Mouse (Mus musculus): ENCODE results near the gene Iah1. TPM values are rescaled to one million over a fixed set of nuclear protein-coding genes. Genes with fewer than 3 reads are reported as not detected.

The Iah1 gene
- 92.3 and 92.6 TPM in 2 replicates for polyA plus RNA-seq (2015; fragmentation: Nextera tagmentation; extraction: Ambion mirVana)

- Histone ChIP-seq H3K4me3 (ENCODE audit: low read length) (peak within 1 kb of the TSS; percentile 77), H3K27me3 (ENCODE audit: insufficient read depth, low read length) (no peaks in the 10 kb centered on the region), H3K27ac (ENCODE audit: low read length) (peak within 1 kb of the TSS; percentile 82), H3K4me1 (ENCODE audit: insufficient read depth, low read length) (peaks cover 6% of the 10 kb centered on the region; the same call in 1 of the 2 replicates), H3K9me3 (ENCODE audit: low read length) (no peaks in the 10 kb centered on the region), H3K9ac (replicated peaks; ENCODE audit: low read length) (peak within 1 kb of the TSS; percentile 84), H3K4me2 (replicated peaks; ENCODE audit: low read depth, low read length) (peak within 1 kb of the TSS; percentile 72), H3K36me3 (ENCODE audit: insufficient read depth, low read length) (peaks cover 31% of the 10 kb centered on the region)
- ATAC-seq (ENCODE audit: low FRiP score, low TSS enrichment): peak; percentile 95
- WGBS: 2% methylated on average over 59 of the region's 59 CpGs
Observed at GRCm38 (mm10) chr12:21315923-21316868, at the start of gene Iah1. Gene Iah1, plus strand, starts transcription at chr12:21316389.

GRCm38 (mm10) chr12:21266784-21267098 lies 49.4 kb upstream of the Iah1 start:
- no peak overlapping the region for H3K27ac ChIP-seq (ENCODE audit: low read length)
- peaks cover 57% of the 10 kb centered on the region for H3K36me3 ChIP-seq (ENCODE audit: insufficient read depth, low read length)

GRCm38 (mm10) chr12:21268083-21268616 lies 48.0 kb upstream of the Iah1 start:
- Histone ChIP-seq H3K4me3 (ENCODE audit: low read length) (no peak overlapping the region), H3K9me3 (ENCODE audit: low read length) (no peaks in the 10 kb centered on the region), H3K27me3 (ENCODE audit: insufficient read depth, low read length) (no peaks in the 10 kb centered on the region), H3K4me1 (ENCODE audit: insufficient read depth, low read length) (peaks cover 5% of the 10 kb centered on the region), H3K27ac (ENCODE audit: low read length) (no peak overlapping the region), H3K4me2 (replicated peaks; ENCODE audit: low read depth, low read length) (no peak overlapping the region), H3K36me3 (ENCODE audit: insufficient read depth, low read length) (peaks cover 54% of the 10 kb centered on the region), H3K9ac (replicated peaks; ENCODE audit: low read length) (no peak overlapping the region)
- 95% methylated on average over 8 of the region's 8 CpGs for WGBS
- ATAC-seq (ENCODE audit: low FRiP score, low TSS enrichment): no peak

More at GRCm38 (mm10) chr12:21266784-21267098, 49.4 kb upstream of the Iah1 start:
- no peak overlapping the region for H3K4me2 ChIP-seq (replicated peaks; ENCODE audit: low read depth, low read length)
- H3K4me3 ChIP-seq (ENCODE audit: low read length): no peak overlapping the region
- H3K4me1 ChIP-seq (ENCODE audit: insufficient read depth, low read length): peaks cover 5% of the 10 kb centered on the region
- H3K9me3 ChIP-seq (ENCODE audit: low read length): no peaks in the 10 kb centered on the region
- ATAC-seq (ENCODE audit: low FRiP score, low TSS enrichment): no peak
- 87% methylated on average over 2 of the region's 2 CpGs for WGBS
- no peaks in the 10 kb centered on the region for H3K27me3 ChIP-seq (ENCODE audit: insufficient read depth, low read length)
- no peak overlapping the region for H3K9ac ChIP-seq (replicated peaks; ENCODE audit: low read length)

- Histone ChIP-seq H3K9me3 (ENCODE audit: low read length) (no peaks in the 10 kb centered on the region), H3K27me3 (ENCODE audit: insufficient read depth, low read length) (no peaks in the 10 kb centered on the region), H3K36me3 (ENCODE audit: insufficient read depth, low read length) (peaks cover 25% of the 10 kb centered on the region), H3K4me1 (ENCODE audit: insufficient read depth, low read length) (no peaks in the 10 kb centered on the region), H3K4me2 (replicated peaks; ENCODE audit: low read depth, low read length) (no peak overlapping the region), H3K4me3 (ENCODE audit: low read length) (no peak overlapping the region), H3K9ac (replicated peaks; ENCODE audit: low read length) (no peak overlapping the region), H3K27ac (ENCODE audit: low read length) (no peak overlapping the region)
- ATAC-seq (ENCODE audit: low FRiP score, low TSS enrichment): no peak
- 84% methylated on average over 7 of the region's 7 CpGs for WGBS
Observed at GRCm38 (mm10) chr12:21274446-21274845, 41.7 kb upstream of the Iah1 start.

DNA sequence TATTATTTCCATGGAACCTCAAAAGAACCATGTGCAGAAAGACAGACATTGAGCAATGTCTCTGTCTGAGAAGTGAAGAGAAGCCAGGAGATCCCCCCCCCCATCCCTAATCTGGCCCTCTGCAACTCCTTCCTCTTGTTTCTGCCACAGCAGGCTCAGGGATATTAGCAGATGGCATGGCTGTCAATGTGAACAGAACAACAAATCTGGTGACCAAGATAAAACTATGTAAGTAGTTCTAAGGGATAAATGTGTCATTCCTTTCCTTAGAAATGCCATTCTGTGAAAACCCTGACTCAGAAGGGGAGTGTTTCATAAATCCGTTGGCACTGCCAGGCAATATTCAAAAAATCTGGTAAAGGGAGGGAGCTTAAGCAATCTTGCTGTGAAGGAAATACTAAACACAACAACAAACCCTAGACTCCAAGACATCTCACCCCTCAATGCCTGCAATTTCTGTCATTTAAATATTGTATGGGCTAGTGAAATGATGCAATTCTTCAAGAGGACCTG lies 38.8 kb upstream of the Iah1 start:
- 75% methylated on average over 1 of the region's 1 CpGs for WGBS
- H3K9me3 ChIP-seq (ENCODE audit: low read length): no peaks in the 10 kb centered on the region

GRCm38 (mm10) chr12:21284761-21285441 lies 31.3 kb upstream of the Iah1 start, which contains the start of gene Cpsf3:
Gene Cpsf3, plus strand, starts transcription at chr12:21285391.
- H3K27ac ChIP-seq (ENCODE audit: low read length): peak within 1 kb of the TSS; percentile 88
- 60% methylated on average over 11 of the region's 11 CpGs for WGBS
- ATAC-seq (ENCODE audit: low FRiP score, low TSS enrichment): no peak
- peaks cover 12% of the 10 kb centered on the region for H3K4me1 ChIP-seq (ENCODE audit: insufficient read depth, low read length)
- H3K9me3 ChIP-seq (ENCODE audit: low read length): no peaks in the 10 kb centered on the region
- H3K36me3 ChIP-seq (ENCODE audit: insufficient read depth, low read length): no peaks in the 10 kb centered on the region
- no peaks in the 10 kb centered on the region for H3K27me3 ChIP-seq (ENCODE audit: insufficient read depth, low read length)
- H3K4me2 ChIP-seq (replicated peaks; ENCODE audit: low read depth, low read length): peak within 1 kb of the TSS; percentile 85
- H3K9ac ChIP-seq (replicated peaks; ENCODE audit: low read length): peak within 1 kb of the TSS; percentile 89
- peak within 1 kb of the TSS; percentile 76 for H3K4me3 ChIP-seq (ENCODE audit: low read length)

More for the DNA sequence above, 38.8 kb upstream of the Iah1 start:
- Histone ChIP-seq H3K27ac (ENCODE audit: low read length) (no peak overlapping the region), H3K27me3 (ENCODE audit: insufficient read depth, low read length) (no peaks in the 10 kb centered on the region), H3K9ac (replicated peaks; ENCODE audit: low read length) (no peak overlapping the region), H3K4me3 (ENCODE audit: low read length) (no peak overlapping the region), H3K4me1 (ENCODE audit: insufficient read depth, low read length) (no peaks in the 10 kb centered on the region), H3K4me2 (replicated peaks; ENCODE audit: low read depth, low read length) (no peak overlapping the region), H3K36me3 (ENCODE audit: insufficient read depth, low read length) (peaks cover 8% of the 10 kb centered on the region; the same call in 1 of the 2 replicates)
- ATAC-seq (ENCODE audit: low FRiP score, low TSS enrichment): no peak

DNA sequence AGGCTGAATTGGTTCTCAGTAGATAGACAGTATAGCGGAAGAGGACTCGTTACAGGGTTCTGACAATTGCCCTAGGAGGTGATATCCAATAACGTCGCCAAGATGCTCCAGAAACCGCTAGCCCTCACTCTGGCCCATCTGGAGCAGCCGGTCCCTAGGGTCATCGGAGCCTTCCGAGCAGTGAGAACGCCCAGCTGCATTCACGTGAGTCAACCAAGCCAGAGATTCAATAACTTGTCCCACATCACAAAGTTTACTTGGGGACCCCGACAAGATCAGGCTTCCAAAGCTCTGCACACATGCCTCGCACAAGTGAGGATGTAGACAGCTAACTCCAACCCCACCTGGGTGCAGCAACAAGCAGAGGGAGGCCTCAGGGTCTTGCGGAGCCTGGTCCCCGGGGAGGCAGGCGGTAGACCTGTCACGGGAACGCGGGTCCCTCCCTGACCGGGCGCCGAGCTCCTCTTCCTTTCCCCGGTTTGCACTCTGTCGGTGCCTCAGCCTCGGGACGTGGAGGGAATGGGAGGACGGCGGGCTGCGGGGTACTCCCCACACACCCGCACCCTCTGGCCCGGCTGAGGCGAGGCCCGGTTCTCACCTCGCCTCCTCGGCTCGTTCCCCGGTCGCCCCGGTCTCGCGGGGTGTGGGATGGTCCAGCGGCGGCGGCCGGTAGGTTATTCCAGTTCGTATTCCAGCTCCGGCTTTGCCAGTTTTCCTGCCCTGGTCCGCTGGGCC lies 30.5 kb upstream of the Iah1 start:
- Histone ChIP-seq H3K4me1 (ENCODE audit: insufficient read depth, low read length) (peaks cover 12% of the 10 kb centered on the region), H3K4me2 (replicated peaks; ENCODE audit: low read depth, low read length) (peak overlapping the region; percentile 85), H3K4me3 (ENCODE audit: low read length) (peak overlapping the region; percentile 76), H3K9me3 (ENCODE audit: low read length) (no peaks in the 10 kb centered on the region), H3K9ac (replicated peaks; ENCODE audit: low read length) (peak overlapping the region; percentile 89), H3K27ac (ENCODE audit: low read length) (peak overlapping the region; percentile 83), H3K36me3 (ENCODE audit: insufficient read depth, low read length) (peaks cover 3% of the 10 kb centered on the region; the same call in 1 of the 2 replicates), H3K27me3 (ENCODE audit: insufficient read depth, low read length) (no peaks in the 10 kb centered on the region)
- ATAC-seq (ENCODE audit: low FRiP score, low TSS enrichment): peak; percentile 88
- WGBS: under 1% methylated on average over 47 of the region's 47 CpGs

DNA sequence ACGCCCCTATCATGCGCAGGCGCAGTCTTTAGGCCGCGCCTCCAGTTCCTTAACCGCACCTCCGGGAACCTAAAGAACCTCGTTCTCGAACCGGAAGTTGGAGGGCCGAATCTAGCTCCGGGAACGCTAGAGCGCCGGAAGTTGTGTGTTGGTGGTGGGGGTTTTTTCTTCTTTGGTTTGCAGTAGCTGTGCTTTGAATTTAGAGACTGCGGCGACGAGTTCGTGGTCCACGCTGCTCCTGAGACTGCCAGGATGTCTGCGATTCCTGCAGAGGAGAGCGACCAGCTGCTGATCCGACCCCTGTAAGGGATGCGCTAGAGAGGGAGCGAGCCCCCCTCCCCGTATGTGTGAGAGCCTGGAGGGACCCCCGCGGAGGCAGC lies 30.0 kb upstream of the Iah1 start, which contains the start of gene Itgb1bp1:
Gene Itgb1bp1, minus strand, starts transcription at position 42 of the 380 bp plus-strand sequence.
- H3K27ac ChIP-seq (ENCODE audit: low read length): peak within 1 kb of the TSS; percentile 88
- H3K36me3 ChIP-seq (ENCODE audit: insufficient read depth, low read length): peaks cover 5% of the 10 kb centered on the region
- ATAC-seq (ENCODE audit: low FRiP score, low TSS enrichment): peak; percentile 97
- peaks cover 12% of the 10 kb centered on the region for H3K4me1 ChIP-seq (ENCODE audit: insufficient read depth, low read length)
- 0% methylated on average over 28 of the region's 28 CpGs for WGBS
- peak within 1 kb of the TSS; percentile 85 for H3K4me2 ChIP-seq (replicated peaks; ENCODE audit: low read depth, low read length)
- peak within 1 kb of the TSS; percentile 76 for H3K4me3 ChIP-seq (ENCODE audit: low read length)
- no peaks in the 10 kb centered on the region for H3K27me3 ChIP-seq (ENCODE audit: insufficient read depth, low read length)
- peak within 1 kb of the TSS; percentile 89 for H3K9ac ChIP-seq (replicated peaks; ENCODE audit: low read length)
- H3K9me3 ChIP-seq (ENCODE audit: low read length): no peaks in the 10 kb centered on the region
